Mouse (Mus musculus): Measurements from ENCODE around the gene Ric8a. TPM values are rescaled to one million over a fixed set of nuclear protein-coding genes. Genes with fewer than 3 reads are reported as not detected.
"Not testable (repeated sequence)": the region's sequence is repeated elsewhere in the genome, so short reads cannot be mapped to it uniquely, and the experiment has no call there.

Ric8a gene
- polyA plus RNA-seq, 1 experiment from 2014 or later, result 42.8 TPM

- 10% methylated on average over 8 of the region's 8 CpGs for WGBS
- no peaks in the 10 kb centered on the region for H3K9me3 ChIP-seq (ENCODE audit: control insufficient read depth, low read length)
- no peaks in the 10 kb centered on the region for H3K27me3 ChIP-seq (ENCODE audit: control insufficient read depth, insufficient read depth, low read length)
- no peak for ATAC-seq (ENCODE audit: insufficient number of reproducible peaks, insufficient read depth, low FRiP score, low read depth)
- peak overlapping the region; percentile 74 for H3K4me2 ChIP-seq (ENCODE audit: low read length)
- peak overlapping the region; percentile 80 to 86 for H3K27ac ChIP-seq (replicated peaks in 1 of 2; ENCODE audit: control insufficient read depth in 1 of 2, insufficient read depth in 1 of 2, low read depth in 2 of 2, low read length in 2 of 2)
- H3K9ac ChIP-seq (ENCODE audit: low read length), result peak overlapping the region; percentile 80
- peaks cover 3 to 9% of the 10 kb centered on the region in 2 experiments; a peak in 2 of 4 replicates for H3K4me1 ChIP-seq (ENCODE audit: control insufficient read depth in 2 of 2, insufficient read depth in 2 of 2, low read length in 2 of 2)
- H3K36me3 ChIP-seq (ENCODE audit: control insufficient read depth, insufficient read depth, low read length), result peaks cover 45% of the 10 kb centered on the region
- H3K4me3 ChIP-seq (ENCODE audit: control insufficient read depth in 1 of 2, insufficient read depth in 1 of 2, low read depth in 1 of 2, low read length in 2 of 2), result peak overlapping the region; percentile 76 to 96
Observed at GRCm38 (mm10) chr7:140880865-140881515, 24.2 kb downstream of the Ric8a start.

- ATAC-seq (ENCODE audit: insufficient number of reproducible peaks, insufficient read depth, low FRiP score, low read depth), result peak; percentile 93
- no peaks in the 10 kb centered on the region for H3K9me3 ChIP-seq (ENCODE audit: control insufficient read depth, low read length)
- peak within 1 kb of the TSS; percentile 80 to 86 for H3K27ac ChIP-seq (replicated peaks in 1 of 2; ENCODE audit: control insufficient read depth in 1 of 2, insufficient read depth in 1 of 2, low read depth in 2 of 2, low read length in 2 of 2)
- H3K4me3 ChIP-seq (ENCODE audit: control insufficient read depth in 1 of 2, insufficient read depth in 1 of 2, low read depth in 1 of 2, low read length in 2 of 2), result peak within 1 kb of the TSS; percentile 76 to 96
- H3K27me3 ChIP-seq (ENCODE audit: control insufficient read depth, insufficient read depth, low read length), result no peaks in the 10 kb centered on the region
- H3K9ac ChIP-seq (ENCODE audit: low read length), result peak within 1 kb of the TSS; percentile 80
- peaks cover 3 to 9% of the 10 kb centered on the region in 2 experiments; a peak in 2 of 4 replicates for H3K4me1 ChIP-seq (ENCODE audit: control insufficient read depth in 2 of 2, insufficient read depth in 2 of 2, low read length in 2 of 2)
- peak within 1 kb of the TSS; percentile 74 for H3K4me2 ChIP-seq (ENCODE audit: low read length)
- under 1% methylated on average over 59 of the region's 59 CpGs for WGBS
- H3K36me3 ChIP-seq (ENCODE audit: control insufficient read depth, insufficient read depth, low read length), result peaks cover 45% of the 10 kb centered on the region
Observed at GRCm38 (mm10) chr7:140881696-140882468, 25.1 kb downstream of the Ric8a start, which contains the start of the genes Psmd13 and Sirt3. TSS of gene Psmd13 (plus strand) at chr7:140881968. TSS of gene Sirt3 (minus strand) at chr7:140882309.

GRCm38 (mm10) chr7:140882469-140882803 lies 25.7 kb downstream of the Ric8a start:
- Histone ChIP-seq H3K4me1 (ENCODE audit: control insufficient read depth in 2 of 2, insufficient read depth in 2 of 2, low read length in 2 of 2) (peaks cover 3 to 9% of the 10 kb centered on the region in 2 experiments; a peak in 2 of 4 replicates), H3K36me3 (ENCODE audit: control insufficient read depth, insufficient read depth, low read length) (peaks cover 45% of the 10 kb centered on the region), H3K27ac (replicated peaks in 1 of 2; ENCODE audit: control insufficient read depth in 1 of 2, insufficient read depth in 1 of 2, low read depth in 2 of 2, low read length in 2 of 2) (peak overlapping the region in 1 of 2 experiments; percentile 86; a peak in 2 of 4 replicates), H3K9ac (ENCODE audit: low read length) (peak overlapping the region; percentile 80), H3K4me2 (ENCODE audit: low read length) (peak overlapping the region; percentile 74), H3K9me3 (ENCODE audit: control insufficient read depth, low read length) (no peaks in the 10 kb centered on the region), H3K27me3 (ENCODE audit: control insufficient read depth, insufficient read depth, low read length) (no peaks in the 10 kb centered on the region), H3K4me3 (ENCODE audit: control insufficient read depth in 1 of 2, insufficient read depth in 1 of 2, low read depth in 1 of 2, low read length in 2 of 2) (peak overlapping the region; percentile 76 to 96)
- ATAC-seq (ENCODE audit: insufficient number of reproducible peaks, insufficient read depth, low FRiP score, low read depth), result 0 out of 2 replicates have a peak, but pooled peaks have one; percentile 8
- 0% methylated on average over 12 of the region's 12 CpGs for WGBS

- not testable (repeated sequence) for H3K27ac ChIP-seq (replicated peaks in 1 of 2; ENCODE audit: control insufficient read depth in 1 of 2, insufficient read depth in 1 of 2, low read depth in 2 of 2, low read length in 2 of 2); H3K9me3 ChIP-seq (ENCODE audit: control insufficient read depth, low read length); H3K4me3 ChIP-seq (ENCODE audit: control insufficient read depth in 1 of 2, insufficient read depth in 1 of 2, low read depth in 1 of 2, low read length in 2 of 2); H3K4me1 ChIP-seq (ENCODE audit: control insufficient read depth in 2 of 2, insufficient read depth in 2 of 2, low read length in 2 of 2); H3K4me2 ChIP-seq (ENCODE audit: low read length); ATAC-seq (ENCODE audit: insufficient number of reproducible peaks, insufficient read depth, low FRiP score, low read depth); H3K9ac ChIP-seq (ENCODE audit: low read length); H3K27me3 ChIP-seq (ENCODE audit: control insufficient read depth, insufficient read depth, low read length)
- WGBS, result 95% methylated on average over 16 of the region's 16 CpGs
- H3K36me3 ChIP-seq (ENCODE audit: control insufficient read depth, insufficient read depth, low read length), result peaks cover 85% of the 10 kb centered on the region
Observed at GRCm38 (mm10) chr7:140890636-140891035, 33.9 kb downstream of the Ric8a start.

GRCm38 (mm10) chr7:140894031-140894430 lies 37.3 kb downstream of the Ric8a start:
- H3K4me3 ChIP-seq (ENCODE audit: control insufficient read depth in 1 of 2, insufficient read depth in 1 of 2, low read depth in 1 of 2, low read length in 2 of 2), result no peak overlapping the region
- peaks cover 84% of the 10 kb centered on the region for H3K36me3 ChIP-seq (ENCODE audit: control insufficient read depth, insufficient read depth, low read length)
- H3K27me3 ChIP-seq (ENCODE audit: control insufficient read depth, insufficient read depth, low read length), result no peaks in the 10 kb centered on the region
- ATAC-seq (ENCODE audit: insufficient number of reproducible peaks, insufficient read depth, low FRiP score, low read depth), result no peak
- H3K4me2 ChIP-seq (ENCODE audit: low read length), result no peak overlapping the region
- no peaks in the 10 kb centered on the region for H3K9me3 ChIP-seq (ENCODE audit: control insufficient read depth, low read length)
- no peak overlapping the region for H3K27ac ChIP-seq (replicated peaks in 1 of 2; ENCODE audit: control insufficient read depth in 1 of 2, insufficient read depth in 1 of 2, low read depth in 2 of 2, low read length in 2 of 2)
- H3K4me1 ChIP-seq (ENCODE audit: control insufficient read depth in 2 of 2, insufficient read depth in 2 of 2, low read length in 2 of 2), result no peaks in the 10 kb centered on the region
- WGBS, result 85% methylated on average over 7 of the region's 7 CpGs
- no peak overlapping the region for H3K9ac ChIP-seq (ENCODE audit: low read length)

- Histone ChIP-seq H3K27me3 (ENCODE audit: control insufficient read depth, insufficient read depth, low read length) (no peaks in the 10 kb centered on the region), H3K4me2 (ENCODE audit: low read length) (no peak overlapping the region), H3K27ac (replicated peaks in 1 of 2; ENCODE audit: control insufficient read depth in 1 of 2, insufficient read depth in 1 of 2, low read depth in 2 of 2, low read length in 2 of 2) (no peak overlapping the region), H3K4me1 (ENCODE audit: control insufficient read depth in 2 of 2, insufficient read depth in 2 of 2, low read length in 2 of 2) (no peaks in the 10 kb centered on the region), H3K36me3 (ENCODE audit: control insufficient read depth, insufficient read depth, low read length) (peaks cover 84% of the 10 kb centered on the region), H3K9ac (ENCODE audit: low read length) (no peak overlapping the region), H3K4me3 (ENCODE audit: control insufficient read depth in 1 of 2, insufficient read depth in 1 of 2, low read depth in 1 of 2, low read length in 2 of 2) (no peak overlapping the region), H3K9me3 (ENCODE audit: control insufficient read depth, low read length) (no peaks in the 10 kb centered on the region)
- ATAC-seq (ENCODE audit: insufficient number of reproducible peaks, insufficient read depth, low FRiP score, low read depth), result no peak
- 94% methylated on average over 3 of the region's 3 CpGs for WGBS
Observed at GRCm38 (mm10) chr7:140894611-140895010, 37.9 kb downstream of the Ric8a start.

- H3K4me1 ChIP-seq (ENCODE audit: control insufficient read depth in 2 of 2, insufficient read depth in 2 of 2, low read length in 2 of 2), result peaks cover 6 to 8% of the 10 kb centered on the region in 2 experiments
- no peak overlapping the region for H3K9ac ChIP-seq (ENCODE audit: low read length)
- no peak overlapping the region for H3K27ac ChIP-seq (replicated peaks in 1 of 2; ENCODE audit: control insufficient read depth in 1 of 2, insufficient read depth in 1 of 2, low read depth in 2 of 2, low read length in 2 of 2)
- no peaks in the 10 kb centered on the region for H3K9me3 ChIP-seq (ENCODE audit: control insufficient read depth, low read length)
- H3K27me3 ChIP-seq (ENCODE audit: control insufficient read depth, insufficient read depth, low read length), result no peaks in the 10 kb centered on the region
- no peak overlapping the region for H3K4me2 ChIP-seq (ENCODE audit: low read length)
- no peak overlapping the region for H3K4me3 ChIP-seq (ENCODE audit: control insufficient read depth in 1 of 2, insufficient read depth in 1 of 2, low read depth in 1 of 2, low read length in 2 of 2)
- peaks cover 64% of the 10 kb centered on the region for H3K36me3 ChIP-seq (ENCODE audit: control insufficient read depth, insufficient read depth, low read length)
- no peak for ATAC-seq (ENCODE audit: insufficient number of reproducible peaks, insufficient read depth, low FRiP score, low read depth)
- 78% methylated on average over 7 of the region's 7 CpGs for WGBS
Observed at GRCm38 (mm10) chr7:140897863-140898262, 41.1 kb downstream of the Ric8a start.

All from heart, embryonic 14.5 days (tissue).